Mouse (Mus musculus): ENCODE results near the gene Ralgps2.

GRCm38 (mm10) chr1:156769163-156769562 is 170.3 kb downstream of the Ralgps2 start:
- TF ChIP-seq CTCF (IDR thresholded peaks at IDR 0.05; ENCODE audit: low read depth) (no peak), EP300 (IDR thresholded peaks at IDR 0.05; ENCODE audit: low read depth) (no peak)
